Mouse (Mus musculus): ENCODE measurements around the gene Mthfd1l. TPM values are rescaled to one million over a fixed set of nuclear protein-coding genes. Genes with fewer than 3 reads are reported as not detected.

The Mthfd1l gene
- polyA plus RNA-seq, 1 experiment: 45.9 TPM

DNA sequence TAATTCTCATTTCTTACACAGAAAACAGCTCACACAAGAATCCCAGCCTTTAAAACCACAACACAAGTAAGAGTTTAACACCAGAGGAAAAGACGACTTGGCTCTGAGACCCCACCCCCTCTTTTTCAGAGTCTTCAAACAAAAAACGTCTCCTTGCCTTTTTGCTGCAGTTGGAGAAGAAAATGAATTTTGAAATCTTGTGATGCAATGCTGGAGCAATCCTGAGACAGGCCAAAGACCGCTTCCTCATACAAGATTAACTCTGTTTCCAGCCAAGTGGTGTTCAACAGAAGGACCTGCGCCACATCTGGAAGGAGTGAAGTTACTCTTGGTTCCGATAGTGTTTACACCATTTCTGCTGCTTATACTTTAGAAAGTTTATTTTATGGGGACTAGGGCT lies 182.6 kb downstream of the Mthfd1l start:
- H3K4me2 ChIP-seq (ENCODE audit: low read depth): no peak overlapping the region
- no peak overlapping the region for H3ac ChIP-seq (ENCODE audit: control insufficient read depth, insufficient read length)
- no peak overlapping the region for H3K4me3 ChIP-seq
- H3K79me2 ChIP-seq (ENCODE audit: control insufficient read depth, insufficient read depth): no peaks in the 10 kb centered on the region
- TF ChIP-seq MYOD1 (IDR thresholded peaks at IDR 0.05; ENCODE audit: control insufficient read depth in 1 of 3, insufficient read length in 2 of 3, low read depth in 2 of 3) (no peak), E2F4 (IDR thresholded peaks at IDR 0.05; ENCODE audit: insufficient read depth) (no peak), CEBPB (IDR thresholded peaks at IDR 0.05; ENCODE audit: insufficient read depth, poor library complexity, severe bottlenecking) (peak; percentile 74)
- H3K36me3 ChIP-seq (ENCODE audit: control insufficient read depth, insufficient read depth): peaks cover 16% of the 10 kb centered on the region
- H3K27me3 ChIP-seq (ENCODE audit: control insufficient read depth, insufficient read depth, insufficient read length): no peaks in the 10 kb centered on the region

DNA sequence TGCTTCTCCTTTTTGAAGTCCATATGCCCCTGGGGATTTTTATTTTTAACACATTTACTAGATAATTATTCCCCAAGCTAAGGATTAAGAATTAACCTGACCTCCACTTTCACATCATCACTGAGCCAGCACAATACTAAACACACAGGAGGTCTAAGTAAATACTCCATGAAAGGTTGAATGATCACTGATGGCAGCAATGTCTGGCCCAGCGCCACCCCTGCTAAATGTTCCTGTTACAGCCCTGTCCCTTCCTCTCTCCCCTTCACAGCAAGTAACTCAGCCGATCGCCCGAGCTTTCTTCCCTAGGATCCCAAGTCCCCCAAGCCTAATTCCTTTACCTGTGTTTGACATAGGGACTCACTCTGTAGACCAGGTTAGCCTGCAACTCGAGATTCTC lies 185.6 kb downstream of the Mthfd1l start:
- peaks cover 16% of the 10 kb centered on the region for H3K36me3 ChIP-seq (ENCODE audit: control insufficient read depth, insufficient read depth)
- H3K4me2 ChIP-seq (ENCODE audit: low read depth): no peak overlapping the region
- H3K79me2 ChIP-seq (ENCODE audit: control insufficient read depth, insufficient read depth): no peaks in the 10 kb centered on the region
- TF ChIP-seq REST (IDR thresholded peaks at IDR 0.05; ENCODE audit: insufficient read depth, insufficient read length) (no peak), MYOD1 (IDR thresholded peaks at IDR 0.05; ENCODE audit: control insufficient read depth in 1 of 3, insufficient read length in 2 of 3, low read depth in 2 of 3) (no peak), MYOG (IDR thresholded peaks at IDR 0.05; ENCODE audit: control insufficient read depth in 1 of 3, insufficient read depth in 1 of 3, insufficient read length in 2 of 3, low read depth in 2 of 3) (no peak), TCF12 (IDR thresholded peaks at IDR 0.05; ENCODE audit: insufficient read depth, poor library complexity, severe bottlenecking) (no peak), E2F4 (IDR thresholded peaks at IDR 0.05; ENCODE audit: insufficient read depth) (no peak), CEBPB (IDR thresholded peaks at IDR 0.05; ENCODE audit: insufficient read depth, poor library complexity, severe bottlenecking) (no peak), USF1 (IDR thresholded peaks at IDR 0.05; ENCODE audit: low read depth) (no peak), SRF (IDR thresholded peaks at IDR 0.05; ENCODE audit: control insufficient read depth, insufficient read length, low read depth) (no peak), POLR2AphosphoS2 (IDR thresholded peaks at IDR 0.05; ENCODE audit: insufficient read length, low read depth) (no peak), TCF3 (IDR thresholded peaks at IDR 0.05; ENCODE audit: insufficient read length, low read depth) (no peak), POLR2A (IDR thresholded peaks at IDR 0.05; ENCODE audit: insufficient read length, low read depth) (no peak), MAX (IDR thresholded peaks at IDR 0.05; ENCODE audit: low read depth) (no peak)
- no peaks in the 10 kb centered on the region for H3K27me3 ChIP-seq (ENCODE audit: control insufficient read depth, insufficient read depth, insufficient read length)
- H3ac ChIP-seq (ENCODE audit: control insufficient read depth, insufficient read length): no peak overlapping the region
- H3K4me3 ChIP-seq: no peak overlapping the region

DNA sequence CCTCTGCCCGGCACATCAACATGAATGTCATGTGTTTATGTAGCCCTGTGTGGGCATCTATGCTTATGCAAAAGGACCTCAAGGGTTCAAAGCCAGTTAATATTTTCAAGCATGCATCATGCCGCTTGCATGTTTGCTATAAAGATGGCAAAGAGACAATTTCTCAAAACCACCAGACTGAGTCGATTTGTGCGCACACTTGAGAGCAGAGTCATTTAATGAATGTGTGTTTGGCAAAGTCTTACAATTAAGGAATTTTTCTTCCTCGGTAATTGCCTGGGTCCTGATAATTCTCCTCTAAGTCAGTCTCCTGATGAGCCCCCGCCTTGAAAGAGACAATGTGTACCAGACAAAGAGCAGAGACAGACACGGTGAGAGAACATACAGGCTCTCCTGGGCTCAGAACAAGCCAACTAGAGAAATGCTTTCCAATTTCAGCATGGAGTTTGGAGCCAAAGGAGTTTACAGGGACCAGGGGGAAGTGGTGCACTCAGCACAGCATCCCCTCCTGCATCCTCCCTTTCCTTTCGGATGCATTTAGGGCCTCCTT lies 186.7 kb downstream of the Mthfd1l start:
- Histone ChIP-seq H3K4me3 (no peak overlapping the region), H3K36me3 (ENCODE audit: control insufficient read depth, insufficient read depth) (peaks cover 16% of the 10 kb centered on the region), H3K79me2 (ENCODE audit: control insufficient read depth, insufficient read depth) (no peaks in the 10 kb centered on the region), H3K4me2 (ENCODE audit: low read depth) (no peak overlapping the region), H3K27me3 (ENCODE audit: control insufficient read depth, insufficient read depth, insufficient read length) (no peaks in the 10 kb centered on the region), H3ac (ENCODE audit: control insufficient read depth, insufficient read length) (no peak overlapping the region)
- no peak for TF ChIP-seq TCF12 (IDR thresholded peaks at IDR 0.05; ENCODE audit: insufficient read depth, poor library complexity, severe bottlenecking)
- no peak for TF ChIP-seq E2F4 (IDR thresholded peaks at IDR 0.05; ENCODE audit: insufficient read depth)
- TF ChIP-seq MYOG (IDR thresholded peaks at IDR 0.05; ENCODE audit: control insufficient read depth in 1 of 3, insufficient read depth in 1 of 3, insufficient read length in 2 of 3, low read depth in 2 of 3): no peak
- no peak for TF ChIP-seq REST (IDR thresholded peaks at IDR 0.05; ENCODE audit: insufficient read depth, insufficient read length)
- TF ChIP-seq POLR2AphosphoS2 (IDR thresholded peaks at IDR 0.05; ENCODE audit: insufficient read length, low read depth): no peak
- no peak for TF ChIP-seq USF1 (IDR thresholded peaks at IDR 0.05; ENCODE audit: low read depth)
- no peak for TF ChIP-seq CEBPB (IDR thresholded peaks at IDR 0.05; ENCODE audit: insufficient read depth, poor library complexity, severe bottlenecking)
- no peak for TF ChIP-seq POLR2A (IDR thresholded peaks at IDR 0.05; ENCODE audit: insufficient read length, low read depth)
- TF ChIP-seq MYOD1 (IDR thresholded peaks at IDR 0.05; ENCODE audit: control insufficient read depth in 1 of 3, insufficient read length in 2 of 3, low read depth in 2 of 3): no peak
- no peak for TF ChIP-seq MAX (IDR thresholded peaks at IDR 0.05; ENCODE audit: low read depth)
- no peak for TF ChIP-seq SRF (IDR thresholded peaks at IDR 0.05; ENCODE audit: control insufficient read depth, insufficient read length, low read depth)
- no peak for TF ChIP-seq TCF3 (IDR thresholded peaks at IDR 0.05; ENCODE audit: insufficient read length, low read depth)

DNA sequence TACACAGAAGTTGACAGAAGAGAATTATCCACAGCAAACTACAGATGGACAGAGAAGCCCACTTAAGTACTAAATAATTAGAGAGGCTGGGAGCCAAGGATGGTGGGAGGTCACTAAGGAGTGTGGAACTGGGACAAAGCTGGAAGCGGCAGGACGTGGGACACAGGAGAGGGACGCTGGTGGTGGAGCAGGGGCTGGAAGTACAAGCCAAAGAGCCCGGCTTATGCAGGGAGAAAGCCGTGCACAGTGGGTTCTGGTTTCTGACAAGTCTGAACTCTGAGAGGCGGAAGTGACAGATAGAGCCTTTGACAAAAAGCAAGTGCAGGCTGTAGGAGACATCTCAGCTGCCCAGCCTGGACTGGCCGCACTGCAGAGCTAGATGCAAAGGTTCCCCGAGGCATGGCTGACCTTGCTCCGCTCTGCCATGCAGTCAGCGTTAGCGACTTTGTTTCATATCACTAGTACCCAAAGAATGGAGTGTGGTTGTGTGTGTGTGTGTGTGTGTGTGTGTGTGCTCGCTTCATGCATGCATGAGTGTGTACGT lies 187.4 kb downstream of the Mthfd1l start:
- H3ac ChIP-seq (ENCODE audit: control insufficient read depth, insufficient read length): no peak overlapping the region
- H3K27me3 ChIP-seq (ENCODE audit: control insufficient read depth, insufficient read depth, insufficient read length): no peaks in the 10 kb centered on the region
- no peak for TF ChIP-seq MYOG (IDR thresholded peaks at IDR 0.05; ENCODE audit: control insufficient read depth in 1 of 3, insufficient read depth in 1 of 3, insufficient read length in 2 of 3, low read depth in 2 of 3)
- no peak for TF ChIP-seq POLR2A (IDR thresholded peaks at IDR 0.05; ENCODE audit: insufficient read length, low read depth)
- TF ChIP-seq TCF3 (IDR thresholded peaks at IDR 0.05; ENCODE audit: insufficient read length, low read depth): no peak
- no peak for TF ChIP-seq USF1 (IDR thresholded peaks at IDR 0.05; ENCODE audit: low read depth)
- no peak for TF ChIP-seq MYOD1 (IDR thresholded peaks at IDR 0.05; ENCODE audit: control insufficient read depth in 1 of 3, insufficient read length in 2 of 3, low read depth in 2 of 3)
- no peak for TF ChIP-seq TCF12 (IDR thresholded peaks at IDR 0.05; ENCODE audit: insufficient read depth, poor library complexity, severe bottlenecking)
- TF ChIP-seq REST (IDR thresholded peaks at IDR 0.05; ENCODE audit: insufficient read depth, insufficient read length): no peak
- no peak for TF ChIP-seq SRF (IDR thresholded peaks at IDR 0.05; ENCODE audit: control insufficient read depth, insufficient read length, low read depth)
- no peak for TF ChIP-seq E2F4 (IDR thresholded peaks at IDR 0.05; ENCODE audit: insufficient read depth)
- no peak for TF ChIP-seq MAX (IDR thresholded peaks at IDR 0.05; ENCODE audit: low read depth)
- no peak for TF ChIP-seq CEBPB (IDR thresholded peaks at IDR 0.05; ENCODE audit: insufficient read depth, poor library complexity, severe bottlenecking)
- no peaks in the 10 kb centered on the region for H3K79me2 ChIP-seq (ENCODE audit: control insufficient read depth, insufficient read depth)
- H3K4me2 ChIP-seq (ENCODE audit: low read depth): no peak overlapping the region
- peaks cover 16% of the 10 kb centered on the region for H3K36me3 ChIP-seq (ENCODE audit: control insufficient read depth, insufficient read depth)
- H3K4me3 ChIP-seq: no peak overlapping the region

Measured in myocyte (in vitro differentiated cells).